Mouse (Mus musculus): ENCODE data around the gene Ccdc186.

- TF ChIP-seq CHD2 (IDR thresholded peaks at IDR 0.05; ENCODE audit: low read depth, low read length), result no peak
- no peak for TF ChIP-seq ZC3H11A (IDR thresholded peaks at IDR 0.05; ENCODE audit: borderline replicate concordance, low read depth, low read length)
- TF ChIP-seq HCFC1 (IDR thresholded peaks at IDR 0.05; ENCODE audit: borderline replicate concordance, insufficient read depth, low read length), result no peak
- no peak for TF ChIP-seq ZNF384 (IDR thresholded peaks at IDR 0.05; ENCODE audit: low read depth, low read length)
- TF ChIP-seq MAFK (IDR thresholded peaks at IDR 0.05; ENCODE audit: insufficient read depth, low read depth, low read length), result no peak
Measured at GRCm38 (mm10) chr19:56787911-56788310, 34.1 kb downstream of the Ccdc186 start.
